Mouse (Mus musculus): ENCODE data around the gene Rnf130. TPM values are rescaled to one million over a fixed set of nuclear protein-coding genes. Genes with fewer than 3 reads are reported as not detected.

Gene Rnf130
- 91.4 to 98.7 TPM (median 95.5 TPM) in 4 replicates for total RNA-seq (2023; ENCODE audit: inconsistent age)

GRCm38 (mm10) chr11:50024833-50025720 lies at the start of gene Rnf130:
Gene Rnf130, plus strand, starts transcription at chr11:50025346.

DNA sequence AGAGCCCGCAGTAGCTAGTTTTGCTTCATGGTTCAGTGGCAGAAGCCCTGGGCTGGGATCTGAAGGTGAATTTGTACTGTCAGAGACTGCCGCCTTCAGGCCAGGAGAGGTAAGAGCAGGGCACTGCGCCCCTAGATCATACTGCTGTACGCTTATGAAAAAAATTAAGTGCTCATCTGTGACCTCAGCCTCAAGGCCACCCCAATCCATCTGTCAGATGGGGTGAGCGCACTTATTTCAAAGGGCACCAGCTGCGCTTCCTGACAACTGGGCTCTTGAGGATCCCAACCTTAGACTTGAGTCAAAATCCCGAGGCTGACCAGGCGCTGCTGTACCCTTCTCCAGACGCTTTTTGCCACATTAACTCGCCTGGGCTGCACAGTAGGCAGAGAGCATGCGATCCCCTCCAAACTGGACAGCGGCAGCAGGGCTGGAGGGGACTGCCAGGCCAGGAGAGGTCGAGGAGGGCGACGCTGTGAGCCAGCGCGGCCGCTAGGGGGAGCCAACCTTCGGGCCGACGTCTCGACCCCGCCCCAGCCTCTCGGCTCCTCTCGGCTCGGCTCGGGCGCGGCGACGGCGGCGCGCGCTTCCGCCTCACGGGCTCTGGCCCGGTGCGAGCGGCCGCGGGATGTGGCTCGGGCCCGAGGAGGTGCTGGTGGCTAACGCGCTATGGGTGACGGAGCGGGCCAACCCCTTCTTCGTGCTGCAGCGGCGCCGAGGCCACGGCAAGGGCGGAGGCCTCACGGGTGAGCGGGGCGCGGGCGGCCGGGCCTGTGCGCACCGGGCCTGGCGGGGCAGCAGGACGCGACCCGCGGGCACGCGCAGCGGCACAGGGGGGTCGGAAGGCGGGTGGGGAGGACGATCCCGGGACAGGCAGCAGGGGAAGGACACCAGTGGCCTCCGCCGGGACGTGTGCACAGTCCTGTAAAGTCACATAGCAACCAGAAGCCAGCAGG lies 105.9 kb downstream of the Rnf130 start, which contains the start of gene Tbc1d9b:
TSS of gene Tbc1d9b (plus strand) at position 586 of the 956 bp plus-strand sequence.

Other genes starting within 250 kb of the Rnf130 start
- 0.16 to 0.54 TPM in 2 of 4 replicates, not detected in the others for gene Gfpt2, start 231.2 kb upstream of the Rnf130 start, total RNA-seq (2023; ENCODE audit: inconsistent age)
- 46.6 to 52.0 TPM (median 48.4 TPM) in 4 replicates for gene Mapk9, start 178.6 kb upstream of the Rnf130 start, total RNA-seq (2023; ENCODE audit: inconsistent age)
- gene Rasgef1c, start 123.5 kb upstream of the Rnf130 start, total RNA-seq (2023; ENCODE audit: inconsistent age), result 0.24 TPM in 1 of 4 replicates, not detected in the others
- 50.0 to 67.9 TPM (median 53.9 TPM) in 4 replicates for gene Tbc1d9b, start 106.0 kb downstream of the Rnf130 start, total RNA-seq (2023; ENCODE audit: inconsistent age)
- gene Mrnip, start 149.1 kb downstream of the Rnf130 start, total RNA-seq (2023; ENCODE audit: inconsistent age), result 3.2 to 6.0 TPM (median 4.4 TPM) in 4 replicates
- gene Sqstm1, start 185.5 kb downstream of the Rnf130 start, total RNA-seq (2023; ENCODE audit: inconsistent age), result 529 to 593 TPM (median 569 TPM) in 4 replicates
- gene Mgat4b, start 185.5 kb downstream of the Rnf130 start, total RNA-seq (2023; ENCODE audit: inconsistent age), result 4.1 to 7.3 TPM (median 5.8 TPM) in 4 replicates
- 0.96 to 2.0 TPM (median 1.1 TPM) in 3 of 4 replicates, not detected in the other for gene Ltc4s, start 213.3 kb downstream of the Rnf130 start, total RNA-seq (2023; ENCODE audit: inconsistent age)

All from B cell, adult (primary cell).